26 mouse cellular contexts compared by ENCODE assay signal in the genomic region with DNA sequence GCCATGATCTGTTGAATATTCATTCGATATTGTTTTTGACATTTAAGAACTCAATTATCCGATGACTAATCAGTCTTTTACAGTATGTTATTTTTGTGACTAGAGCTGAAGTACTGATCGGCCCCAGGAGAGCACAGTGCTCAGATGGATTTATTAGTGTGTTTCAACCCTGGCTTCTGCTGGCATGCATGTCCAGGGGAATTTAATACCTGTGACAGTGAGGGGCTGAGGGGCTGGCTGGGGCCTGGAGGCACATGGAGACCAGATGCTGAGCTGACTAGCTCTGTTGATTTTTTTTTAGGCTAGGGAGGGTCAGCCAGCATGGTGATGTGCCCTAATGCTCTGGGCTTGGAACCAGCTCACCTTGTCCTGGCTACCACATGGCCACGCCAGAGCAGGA.
DNase-seq lines count a peak whose midpoint lies in the region; ATAC-seq and TF ChIP-seq lines count a peak whose summit lies in the region.
"Had no signal": no experiment of that assay in that cellular context is flagged by ENCODE, and none has a peak within 500 bp of the region (broad histone marks: within the 10 kb centered on the region; RNA-seq: fewer than 3 reads in every experiment).

No protein-coding gene starts in this region.

- no peaks in the 10 kb centered on the region for H3K27me3 ChIP-seq in heart, embryonic 11.5 days (ENCODE audit: control insufficient read depth, insufficient read depth, low read length)
- no peaks in the 10 kb centered on the region; the same call in 1 of the 2 replicates for H3K27me3 ChIP-seq in embryonic facial prominence, embryonic 14.5 days (replicated peaks; ENCODE audit: control insufficient read depth, insufficient read depth, low read length)
- no peaks in the 10 kb centered on the region for H3K27me3 ChIP-seq in neural tube, embryonic 11.5 days (ENCODE audit: control insufficient read depth, insufficient read depth, low read length)
- H3K27me3 ChIP-seq: embryonic facial prominence, embryonic 15.5 days; heart, embryonic 13.5 days; liver, embryonic 12.5 days; stomach, embryonic 15.5 days had no signal

- no peaks in the 10 kb centered on the region for H3K36me3 ChIP-seq in heart, embryonic 11.5 days (ENCODE audit: control insufficient read depth, insufficient read depth, low read length)
- H3K36me3 ChIP-seq in embryonic facial prominence, embryonic 14.5 days (ENCODE audit: control insufficient read depth, insufficient read depth, low read length), result no peaks in the 10 kb centered on the region
- no peaks in the 10 kb centered on the region for H3K36me3 ChIP-seq in neural tube, embryonic 11.5 days (ENCODE audit: control insufficient read depth, insufficient read depth, low read length)
- H3K36me3 ChIP-seq: embryonic facial prominence, embryonic 15.5 days; G1E; heart, embryonic 13.5 days; liver, embryonic 12.5 days; stomach, embryonic 15.5 days had no signal

- no peak overlapping the region for H3K9ac ChIP-seq in heart, embryonic 11.5 days (ENCODE audit: low read depth, low read length)
- H3K9ac ChIP-seq in embryonic facial prominence, embryonic 14.5 days (ENCODE audit: low read depth, low read length), result no peak overlapping the region
- H3K9ac ChIP-seq in neural tube, embryonic 11.5 days (ENCODE audit: low read length), result no peak overlapping the region
- H3K9ac ChIP-seq: embryonic facial prominence, embryonic 15.5 days; heart, embryonic 13.5 days; liver, embryonic 12.5 days; stomach, embryonic 15.5 days had no signal

- DNase-seq in heart, adult 11 months, result peak; percentile 49
- no peak for DNase-seq in layer of hippocampus, adult 2 months (ENCODE audit: low spot score in 2 of 2)
- DNase-seq in layer of hippocampus, adult 9-11 months, result no peak
- DNase-seq in embryonic facial prominence, embryonic 14.5 days (ENCODE audit: low spot score), result peak; percentile 31
- DNase-seq in neural tube, embryonic 11.5 days (ENCODE audit: low spot score), result peak; percentile 18
- no peak for DNase-seq in left cerebral cortex, adult 2 months (ENCODE audit: extremely low spot score in 1 of 2, low spot score in 2 of 2)
- DNase-seq: adrenal gland, postnatal 36 days; cerebellum, adult 18-20 months; cerebellum, postnatal 25 days; gastrocnemius, adult 2 months; heart, postnatal 36 days; kidney, adult 8-10 months; layer of hippocampus, postnatal 36 days; lung, adult 2 months; lung, postnatal 36 days; retina, postnatal 1 day; thymus, adult 2 months had no signal

- H3K27ac ChIP-seq in heart, embryonic 11.5 days (ENCODE audit: low read depth, low read length), result no peak overlapping the region
- peak overlapping the region; percentile 51; the same call in 1 of the 2 replicates for H3K27ac ChIP-seq in layer of hippocampus, adult 2 months
- H3K27ac ChIP-seq in embryonic facial prominence, embryonic 14.5 days (replicated peaks; ENCODE audit: low read depth, low read length), result no peak overlapping the region
- H3K27ac ChIP-seq in neural tube, embryonic 11.5 days (ENCODE audit: low read depth, low read length), result no peak overlapping the region
- no peak overlapping the region for H3K27ac ChIP-seq in left cerebral cortex, adult 2 months
- H3K27ac ChIP-seq: embryonic facial prominence, embryonic 15.5 days; gastrocnemius, adult 2 months; heart, embryonic 13.5 days; liver, embryonic 12.5 days; stomach, embryonic 15.5 days had no signal

- no peaks in the 10 kb centered on the region for H3K4me1 ChIP-seq in heart, embryonic 11.5 days (ENCODE audit: control insufficient read depth, insufficient read depth, low read length)
- H3K4me1 ChIP-seq in embryonic facial prominence, embryonic 14.5 days (ENCODE audit: control insufficient read depth, insufficient read depth, low read length), result peaks cover 7% of the 10 kb centered on the region; the same call in 1 of the 2 replicates
- no peaks in the 10 kb centered on the region for H3K4me1 ChIP-seq in neural tube, embryonic 11.5 days (ENCODE audit: control insufficient read depth, insufficient read depth, low read length)
- H3K4me1 ChIP-seq: heart, embryonic 13.5 days; liver, embryonic 12.5 days; stomach, embryonic 15.5 days had no signal

- no peaks in the 10 kb centered on the region for H3K9me3 ChIP-seq in heart, embryonic 11.5 days (replicated peaks; ENCODE audit: control insufficient read depth, low read length)
- no peaks in the 10 kb centered on the region for H3K9me3 ChIP-seq in embryonic facial prominence, embryonic 14.5 days (ENCODE audit: control insufficient read depth, low read length)
- H3K9me3 ChIP-seq in neural tube, embryonic 11.5 days (ENCODE audit: control insufficient read depth, low read length), result no peaks in the 10 kb centered on the region
- H3K9me3 ChIP-seq: embryonic facial prominence, embryonic 15.5 days; G1E; heart, embryonic 13.5 days; liver, embryonic 12.5 days; stomach, embryonic 15.5 days had no signal

- H3K4me2 ChIP-seq in heart, embryonic 11.5 days, result no peak overlapping the region
- H3K4me2 ChIP-seq in embryonic facial prominence, embryonic 14.5 days (ENCODE audit: low read depth, low read length), result no peak overlapping the region
- H3K4me2 ChIP-seq in neural tube, embryonic 11.5 days (ENCODE audit: low read depth), result no peak overlapping the region
- H3K4me2 ChIP-seq: embryonic facial prominence, embryonic 15.5 days; heart, embryonic 13.5 days; liver, embryonic 12.5 days; midbrain, embryonic 11.5 days; stomach, embryonic 15.5 days had no signal

- TF ChIP-seq CTCF in layer of hippocampus, adult 2 months (conservative IDR thresholded peaks at IDR 0.05), result no peak
- TF ChIP-seq CTCF in left cerebral cortex, adult 2 months (IDR thresholded peaks at IDR 0.05), result no peak

- H3K4me3 ChIP-seq in heart, embryonic 11.5 days (ENCODE audit: low read depth, low read length), result no peak overlapping the region
- H3K4me3 ChIP-seq in layer of hippocampus, adult 2 months, result no peak overlapping the region
- no peak overlapping the region for H3K4me3 ChIP-seq in embryonic facial prominence, embryonic 14.5 days (ENCODE audit: low read depth, low read length)
- no peak overlapping the region for H3K4me3 ChIP-seq in neural tube, embryonic 11.5 days (ENCODE audit: low read depth, low read length)
- H3K4me3 ChIP-seq in left cerebral cortex, adult 2 months, result no peak overlapping the region
- H3K4me3 ChIP-seq: embryonic facial prominence, embryonic 15.5 days; gastrocnemius, adult 2 months; heart, embryonic 13.5 days; liver, embryonic 12.5 days; stomach, embryonic 15.5 days had no signal

- intact Hi-C loops in left cerebral cortex, adult 2 months (cut with DNase I), result no loop called here

- ATAC-seq in heart, embryonic 11.5 days (replicated peaks; ENCODE audit: insufficient number of reproducible peaks, low FRiP score, low TSS enrichment), result no peak
- 0 out of 2 replicates have a peak, but pooled peaks have one; percentile 44 for ATAC-seq in embryonic facial prominence, embryonic 14.5 days (ENCODE audit: low read depth)
- ATAC-seq in neural tube, embryonic 11.5 days (ENCODE audit: insufficient read depth, low FRiP score, low TSS enrichment), result no peak
- ATAC-seq in megakaryocyte progenitor cell, adult 5-6 weeks (replicated peaks; ENCODE audit: poor library complexity), result no peak
- ATAC-seq: hindbrain, embryonic 16.5 days; liver, embryonic 12.5 days had no signal

- 77% methylated on average over 4 of the region's 4 CpGs for WGBS in heart, embryonic 11.5 days (ENCODE audit: insufficient replicate concordance)
- WGBS in embryonic facial prominence, embryonic 14.5 days, result 33% methylated on average over 3 of the region's 4 CpGs
- 58% methylated on average over 4 of the region's 4 CpGs for WGBS in neural tube, embryonic 11.5 days

Comparison
In these comparisons a context has a peak if more than half of its experiments do, and no peak if none do; other contexts are left out.
1. DNase-seq: peak in heart, adult 11 months (single experiment), embryonic facial prominence, embryonic 14.5 days (single experiment) and neural tube, embryonic 11.5 days (single experiment); none in layer of hippocampus, adult 2 months (0 of 2), layer of hippocampus, adult 9-11 months (single experiment) and left cerebral cortex, adult 2 months (0 of 2).